Mouse (Mus musculus) embryonic fibroblast, embryonic 13.5 days (primary cell): ENCODE results near the gene Cyp2d11.
"Not testable (repeated sequence)": the region's sequence is repeated elsewhere in the genome, so short reads cannot be mapped to it uniquely, and the experiment has no call there.

Experiments used
- CTCF ChIP-seq: IDR thresholded peaks from 2 replicates; pipeline ENCODE4 v1.5.1; 2011; ENCODE audit warnings: mild to moderate bottlenecking, control low read depth, low read length, moderate library complexity, borderline replicate concordance; ENCODE audit not compliant: insufficient read depth
- POLR2A ChIP-seq: IDR thresholded peaks from 2 replicates; pipeline ENCODE4 v1.6.1; 2011; ENCODE audit warnings: low read depth, mild to moderate bottlenecking, control low read depth, low read length, moderate library complexity

DNA sequence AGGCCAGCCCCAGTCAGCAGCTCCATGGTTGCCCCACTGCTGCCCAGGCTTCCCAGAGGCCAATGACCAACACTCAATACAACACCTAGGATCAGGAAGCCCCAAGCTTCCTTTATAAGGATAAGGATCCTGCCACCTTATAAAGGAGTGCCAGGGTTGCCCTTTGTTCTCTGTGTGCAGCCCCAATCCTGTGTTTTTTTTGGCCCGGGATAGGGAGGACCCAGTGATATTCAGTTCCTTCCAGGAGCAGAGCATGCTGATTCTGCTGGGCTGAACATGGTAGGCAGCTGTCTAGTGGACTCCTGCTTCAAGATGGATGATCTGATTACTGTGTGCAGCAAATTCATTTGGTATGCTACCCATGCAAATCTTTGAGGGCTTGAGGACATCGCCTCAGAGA is at the start of gene Cyp2d11:
- TF ChIP-seq CTCF, POLR2A: not testable (repeated sequence)
